Mouse (Mus musculus): ENCODE measurements around the gene Crxos.

- TF ChIP-seq USF1 (IDR thresholded peaks at IDR 0.05; ENCODE audit: low read depth) (peak; percentile 95), MYOD1 (IDR thresholded peaks at IDR 0.05; ENCODE audit: control insufficient read depth, insufficient read length, low read depth) (no peak), CTCF (IDR thresholded peaks at IDR 0.05; ENCODE audit: control insufficient read depth, insufficient read depth, insufficient read length) (no peak), MAX (IDR thresholded peaks at IDR 0.05) (no peak)
Measured at GRCm38 (mm10) chr7:15921796-15922195, 39.4 kb downstream of the Crxos start.

All from C2C12 (cell line).